Mouse (Mus musculus) spleen, adult 2 months (tissue): Measurements from ENCODE around the gene Smpd2.

Source experiments
- CTCF ChIP-seq: fragments of 200-500 bp; IDR thresholded peaks from 2 replicates; pipeline ENCODE4 v1.5.1; 2011; ENCODE audit warnings: mild to moderate bottlenecking, inconsistent platforms; ENCODE audit not compliant: insufficient read depth, insufficient read length, insufficient replicate concordance; ENCODE audit errors: extremely low read depth
- POLR2A ChIP-seq: fragments of 200-500 bp; IDR thresholded peaks from 2 replicates; pipeline ENCODE4 v1.6.1; 2011; ENCODE audit warnings: low read depth, low read length, inconsistent platforms

DNA sequence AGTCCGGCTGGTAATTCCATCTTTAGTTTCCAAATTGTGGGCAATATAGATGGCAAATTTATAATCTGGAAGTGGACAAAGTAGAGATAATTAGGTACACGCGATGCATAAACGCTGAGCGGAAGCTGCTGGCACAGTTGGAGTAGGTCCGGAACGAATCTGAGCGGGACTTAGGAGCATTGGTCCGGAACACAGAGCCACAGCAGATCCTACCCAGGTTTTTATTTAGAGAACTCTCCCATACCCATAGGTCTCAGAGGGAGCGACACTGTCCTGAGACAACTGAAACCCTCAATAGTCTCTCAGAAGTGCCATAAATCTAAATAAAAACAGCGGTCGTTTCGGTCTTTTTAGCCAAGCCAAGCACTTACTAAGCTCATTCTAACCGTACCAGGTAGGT is 40.5 kb downstream of the Smpd2 start:
- TF ChIP-seq CTCF (no peak), POLR2A (no peak)
